Mouse (Mus musculus) hindbrain, postnatal 0 days (tissue): Measurements from ENCODE around the gene Tfrc. TPM values are rescaled to one million over a fixed set of nuclear protein-coding genes. Genes with fewer than 3 reads are reported as not detected.

Experiments used
- ATAC-seq: fragments of 200-750 bp; cut with Nextera tagmentation; 2 replicates; pipeline ENCODE4 v1.8.0; 2017; ENCODE audit warnings: mild to moderate bottlenecking, moderate TSS enrichment, moderate library complexity
- DNase-seq: peaks from one replicate; pipeline ENCODE4 v3.0.0-alpha.2; 2015; ENCODE audit warnings: low spot score
- H3K27ac ChIP-seq: fragments of 300-500 bp; sonication (generic); 2 replicates; pipeline ENCODE4 v1.5.1; 2014; ENCODE audit warnings: mild to moderate bottlenecking
- H3K27me3 ChIP-seq: fragments of 300-500 bp; sonication (generic); 2 replicates; pipeline ENCODE4 v1.6.1; 2014; ENCODE audit warnings: low read length, mixed read lengths; ENCODE audit not compliant: insufficient read depth
- H3K36me3 ChIP-seq: fragments of 300-500 bp; sonication (generic); 2 replicates; pipeline ENCODE4 v1.6.1; 2014; ENCODE audit warnings: low read length, mixed read lengths; ENCODE audit not compliant: insufficient read depth
- H3K4me1 ChIP-seq: fragments of 300-500 bp; sonication (generic); 2 replicates; pipeline ENCODE4 v1.6.1; 2014; ENCODE audit warnings: antibody characterized with exemption, low read length, mixed read lengths; ENCODE audit not compliant: insufficient read depth
- H3K4me2 ChIP-seq: fragments of 300-500 bp; sonication (generic); 2 replicates; pipeline ENCODE4 v1.6.1; 2014; ENCODE audit warnings: low read depth, mild to moderate bottlenecking, low read length, moderate library complexity, mixed read lengths
- H3K4me3 ChIP-seq: fragments of 300-500 bp; sonication (generic); 2 replicates; pipeline ENCODE4 v1.5.1; 2014; ENCODE audit warnings: low read length
- H3K9ac ChIP-seq: fragments of 300-500 bp; sonication (generic); replicated peaks from 2 replicates; pipeline ENCODE4 v1.6.1; 2014; ENCODE audit warnings: mild to moderate bottlenecking, low read length, moderate library complexity, mixed read lengths
- H3K9me3 ChIP-seq: fragments of 300-500 bp; sonication (generic); 2 replicates; pipeline ENCODE4 v1.6.1; 2016; ENCODE audit warnings: low read length, mixed read lengths
- CTCF ChIP-seq: IDR thresholded peaks from 2 replicates; pipeline ENCODE4 v1.5.1; 2016; ENCODE audit warnings: antibody characterized with exemption, control low read depth, low read depth
- WGBS: fragments of 180-500 bp; shearing (Covaris S2); extraction: QIAGEN DNeasy Blood & Tissue Kit; methylation state at CpG from one replicate; pipeline ENCODE4 v1.1.7; 2014; 5-methylcytosine and 5-hydroxymethylcytosine counted together
- polyA plus RNA-seq: library from polyadenylated mRNA; unstranded; fragments of >200 nt; fragmentation: Nextera tagmentation; extraction: Ambion mirVana; gene quantifications from 2 replicates; pipeline ENCODE4 v1.2.1, GENCODE M21; 2015
- total RNA-seq: library from RNA; depleted of rRNA; stranded (reverse); fragments of >200 nt; gene quantifications from 2 replicates; pipeline ENCODE4 v1.2.3, GENCODE M21; 2014; rRNA removed

The Tfrc gene
- total and polyA plus RNA-seq, 2 experiments from 2014 or later: 38.3 to 51.9 TPM

GRCm38 (mm10) chr16:32680806-32681205 lies 72.1 kb downstream of the Tfrc start:
- Histone ChIP-seq H3K36me3 (peaks cover 39% of the 10 kb centered on the region), H3K27me3 (no peaks in the 10 kb centered on the region), H3K9me3 (no peaks in the 10 kb centered on the region), H3K4me2 (no peak overlapping the region), H3K4me1 (0 out of 2 replicates have a peak, but pooled peaks cover 2% of the 10 kb centered on the region), H3K27ac (no peak overlapping the region), H3K9ac (no peak overlapping the region), H3K4me3 (no peak overlapping the region)
- no peak for TF ChIP-seq CTCF
- 94% methylated on average over 5 of the region's 6 CpGs for WGBS
- ATAC-seq (no peak), DNase-seq (no peak)

DNA sequence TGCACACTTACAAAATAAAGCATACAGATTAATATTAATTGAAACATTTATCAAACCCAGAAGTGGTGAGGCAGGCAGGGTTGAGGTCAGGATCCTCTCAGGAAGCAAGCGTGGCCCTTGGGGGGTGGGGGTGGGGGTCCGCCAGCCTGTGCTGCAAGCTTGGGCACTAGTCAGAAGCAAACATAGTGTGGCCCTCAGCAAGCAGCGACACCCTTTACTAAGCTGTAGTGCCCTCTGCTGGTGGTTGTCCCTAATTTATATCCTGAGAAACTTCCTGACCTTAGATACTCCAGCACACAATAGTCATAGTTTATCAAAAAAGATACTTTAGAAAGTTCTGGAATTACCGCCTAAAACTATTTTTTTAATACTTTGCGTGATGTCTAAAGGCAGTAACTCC lies 73.5 kb downstream of the Tfrc start:
- WGBS: 32% methylated on average over 5 of the region's 5 CpGs

More for the DNA sequence above, 73.5 kb downstream of the Tfrc start:
- Histone ChIP-seq H3K9me3 (no peaks in the 10 kb centered on the region), H3K36me3 (peaks cover 33% of the 10 kb centered on the region; the same call in 1 of the 2 replicates), H3K4me3 (no peak overlapping the region), H3K4me1 (0 out of 2 replicates have a peak, but pooled peaks cover 2% of the 10 kb centered on the region), H3K9ac (no peak overlapping the region), H3K27me3 (no peaks in the 10 kb centered on the region), H3K27ac (no peak overlapping the region), H3K4me2 (no peak overlapping the region)
- peak; percentile 90 for DNase-seq
- peak; percentile 77 for TF ChIP-seq CTCF
- ATAC-seq: peak; percentile 36; the same call in 1 of the 2 replicates

Other genes with a start within 250 kb of the Tfrc start
- gene Tm4sf19, start 208.4 kb upstream of the Tfrc start, total RNA-seq: 0.65 TPM in 1 of 2 replicates, not detected in the other
- gene Tm4sf19, start 208.4 kb upstream of the Tfrc start, polyA plus RNA-seq: not detected in 2 replicates
- 8.7 and 8.8 TPM in 2 replicates for gene Tctex1d2, start 189.2 kb upstream of the Tfrc start, total RNA-seq
- gene Tctex1d2, start 189.2 kb upstream of the Tfrc start, polyA plus RNA-seq: 53.7 and 54.5 TPM in 2 replicates
- gene Pcyt1a, start 178.0 kb upstream of the Tfrc start, total RNA-seq: 49.3 and 49.4 TPM in 2 replicates
- gene Pcyt1a, start 178.0 kb upstream of the Tfrc start, polyA plus RNA-seq: 47.6 and 52.5 TPM in 2 replicates
- gene Slc51a, start 121.0 kb upstream of the Tfrc start, total RNA-seq: not detected in 2 replicates
- 0.16 TPM in 1 of 2 replicates, not detected in the other for gene Slc51a, start 121.0 kb upstream of the Tfrc start, polyA plus RNA-seq
- gene Zdhhc19, start 112.7 kb upstream of the Tfrc start, total RNA-seq: not detected in 2 replicates
- 0.33 and 0.52 TPM in 2 replicates for gene Zdhhc19, start 112.7 kb upstream of the Tfrc start, polyA plus RNA-seq
- 78.2 and 90.5 TPM in 2 replicates for gene Tnk2, start 35.0 kb downstream of the Tfrc start, total RNA-seq
- 18.6 and 19.2 TPM in 2 replicates for gene Tnk2, start 35.0 kb downstream of the Tfrc start, polyA plus RNA-seq
- not detected in 2 replicates for gene Muc4, start 127.0 kb downstream of the Tfrc start, total RNA-seq
- not detected in 2 replicates for gene Muc4, start 127.0 kb downstream of the Tfrc start, polyA plus RNA-seq
- not detected in 2 replicates for gene Muc20, start 188.5 kb downstream of the Tfrc start, total RNA-seq
- gene Muc20, start 188.5 kb downstream of the Tfrc start, polyA plus RNA-seq: not detected in 2 replicates
- gene Smbd1, start 201.6 kb downstream of the Tfrc start, total RNA-seq: not detected in 2 replicates
- not detected in 2 replicates for gene Smbd1, start 201.6 kb downstream of the Tfrc start, polyA plus RNA-seq